Mouse (Mus musculus): ENCODE measurements around the gene 4930572O03Rik. TPM values are rescaled to one million over a fixed set of nuclear protein-coding genes. Genes with fewer than 3 reads are reported as not detected.
"Not testable (repeated sequence)": the region's sequence is repeated elsewhere in the genome, so short reads cannot be mapped to it uniquely, and the experiment has no call there.

The 4930572O03Rik gene
- total RNA-seq (2021), result not detected
- long read RNA-seq, experiment 1, result 0 reads
- long read RNA-seq, experiment 2, result 0 reads

GRCm38 (mm10) chr5:15656959-15657358, at the start of gene 4930572O03Rik:
4930572O03Rik (minus strand) TSS chr5:15657059.
- DNase-seq; intact Hi-C loops (cut with DNase I): not testable (repeated sequence)

GRCm38 (mm10) chr5:15702891-15703290, 46.0 kb upstream of the 4930572O03Rik start:
- intact Hi-C loops (cut with DNase I); DNase-seq: not testable (repeated sequence)

- intact Hi-C loops (cut with DNase I); DNase-seq: not testable (repeated sequence)
Measured at GRCm38 (mm10) chr5:15697719-15698118, 40.9 kb upstream of the 4930572O03Rik start.

GRCm38 (mm10) chr5:15691849-15692248, 35.0 kb upstream of the 4930572O03Rik start:
- DNase-seq; intact Hi-C loops (cut with DNase I): not testable (repeated sequence)

GRCm38 (mm10) chr5:15690822-15691221, 34.0 kb upstream of the 4930572O03Rik start:
- DNase-seq; intact Hi-C loops (cut with DNase I): not testable (repeated sequence)

GRCm38 (mm10) chr5:15689659-15690213, 32.9 kb upstream of the 4930572O03Rik start:
- DNase-seq; intact Hi-C loops (cut with DNase I): not testable (repeated sequence)

- DNase-seq; intact Hi-C loops (cut with DNase I): not testable (repeated sequence)
Measured at GRCm38 (mm10) chr5:15688874-15689658, 32.2 kb upstream of the 4930572O03Rik start.

GRCm38 (mm10) chr5:15681301-15682035, 24.6 kb upstream of the 4930572O03Rik start:
- DNase-seq; intact Hi-C loops (cut with DNase I): not testable (repeated sequence)

GRCm38 (mm10) chr5:15679980-15680949, 23.4 kb upstream of the 4930572O03Rik start:
- intact Hi-C loops (cut with DNase I); DNase-seq: not testable (repeated sequence)

- DNase-seq; intact Hi-C loops (cut with DNase I): not testable (repeated sequence)
Measured at GRCm38 (mm10) chr5:15678907-15679306, 22.0 kb upstream of the 4930572O03Rik start.

- intact Hi-C loops (cut with DNase I); DNase-seq: not testable (repeated sequence)
Measured at GRCm38 (mm10) chr5:15677750-15678149, 20.9 kb upstream of the 4930572O03Rik start.

- DNase-seq; intact Hi-C loops (cut with DNase I): not testable (repeated sequence)
Measured at GRCm38 (mm10) chr5:15674429-15675244, 17.8 kb upstream of the 4930572O03Rik start.

- intact Hi-C loops (cut with DNase I); DNase-seq: not testable (repeated sequence)
Measured at GRCm38 (mm10) chr5:15673989-15674388, 17.1 kb upstream of the 4930572O03Rik start.

GRCm38 (mm10) chr5:15670789-15671188, 13.9 kb upstream of the 4930572O03Rik start:
- intact Hi-C loops (cut with DNase I); DNase-seq: not testable (repeated sequence)

GRCm38 (mm10) chr5:15663847-15664246, 7.0 kb upstream of the 4930572O03Rik start:
- DNase-seq; intact Hi-C loops (cut with DNase I): not testable (repeated sequence)

- intact Hi-C loops (cut with DNase I); DNase-seq: not testable (repeated sequence)
Measured at GRCm38 (mm10) chr5:15652334-15652733, 4.5 kb downstream of the 4930572O03Rik start.

- intact Hi-C loops (cut with DNase I); DNase-seq: not testable (repeated sequence)
Measured at GRCm38 (mm10) chr5:15645707-15646106, 11.2 kb downstream of the 4930572O03Rik start.

- intact Hi-C loops (cut with DNase I); DNase-seq: not testable (repeated sequence)
Measured at GRCm38 (mm10) chr5:15637637-15638036, 19.2 kb downstream of the 4930572O03Rik start.

GRCm38 (mm10) chr5:15630068-15630467, 26.8 kb downstream of the 4930572O03Rik start:
- intact Hi-C loops (cut with DNase I), result not testable (repeated sequence)

More at GRCm38 (mm10) chr5:15630068-15630467, 26.8 kb downstream of the 4930572O03Rik start:
- not testable (repeated sequence) for DNase-seq

Measured in gastrocnemius, postnatal 36 days (tissue).